Mouse (Mus musculus) thymus, postnatal 36 days (tissue): ENCODE results near the gene Clpp.
A peak's percentile ranks its signal among the peaks of the same experiment; 100 is the strongest.

Experiments used
- DNase-seq, 2 experiments: peaks; one replicate each; pipeline ENCODE4 v3.0.0; 2022; ENCODE audit warnings: mixed read lengths in 2 of 2

The Clpp gene

GRCm38 (mm10) chr17:56990115-56990746, at the start of gene Clpp:
TSS of gene Clpp (plus strand) at chr17:56990305.
- DNase-seq, result peak; percentile 93 to 97

DNA sequence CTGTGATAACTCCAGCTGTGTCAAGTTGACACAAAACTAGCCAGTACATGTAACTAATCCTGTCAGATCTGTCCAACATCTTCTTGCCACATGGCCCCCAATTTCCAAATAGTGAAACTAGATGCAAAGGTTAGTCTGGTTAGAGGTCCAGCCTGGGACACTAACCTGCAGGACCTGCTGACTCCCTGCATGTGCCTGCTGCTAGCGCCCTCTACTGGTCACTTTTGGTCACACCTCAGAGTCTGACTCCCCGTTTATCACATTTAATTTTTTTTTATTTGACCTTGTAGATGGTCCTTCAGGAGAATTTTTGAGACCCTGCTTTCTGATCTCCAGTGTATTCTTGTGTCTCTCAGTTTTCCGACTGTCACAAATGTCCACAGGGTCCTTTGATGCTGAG, 39.2 kb upstream of the Clpp start:
- peak; percentile 58 to 70 for DNase-seq

GRCm38 (mm10) chr17:56952639-56953038, 37.5 kb upstream of the Clpp start:
- DNase-seq, result no peak

- no peak for DNase-seq
Observed at GRCm38 (mm10) chr17:56954871-56955270, 35.2 kb upstream of the Clpp start.

- peak; percentile 13 to 35 for DNase-seq
Observed at GRCm38 (mm10) chr17:56957763-56958429, 32.2 kb upstream of the Clpp start.

GRCm38 (mm10) chr17:56958667-56959066, 31.4 kb upstream of the Clpp start:
- no peak for DNase-seq

DNA sequence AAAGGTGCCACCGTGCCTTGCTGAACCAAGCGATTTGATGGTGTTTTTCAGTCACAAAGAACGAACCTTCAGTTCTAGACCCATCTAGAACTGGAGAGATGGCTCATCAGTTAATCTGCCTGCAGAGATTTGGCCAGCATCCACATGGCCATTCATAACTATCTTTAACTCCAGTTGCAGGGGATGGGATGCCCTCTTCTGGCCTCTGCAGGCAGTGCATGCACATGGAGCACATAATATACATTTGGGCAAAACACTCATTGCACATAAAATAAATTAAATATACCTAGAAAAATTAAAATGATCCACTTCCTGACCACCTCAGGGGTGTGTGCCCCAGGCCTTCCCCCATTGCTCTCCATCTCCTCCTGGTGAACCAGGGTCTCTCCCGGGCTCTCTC, 28.2 kb upstream of the Clpp start:
- no peak for DNase-seq

GRCm38 (mm10) chr17:56962642-56963405, 27.3 kb upstream of the Clpp start:
- DNase-seq, result no peak

GRCm38 (mm10) chr17:56963646-56964045, 26.5 kb upstream of the Clpp start:
- DNase-seq, result no peak

GRCm38 (mm10) chr17:56969321-56969720, 20.8 kb upstream of the Clpp start:
- DNase-seq, result no peak

DNA sequence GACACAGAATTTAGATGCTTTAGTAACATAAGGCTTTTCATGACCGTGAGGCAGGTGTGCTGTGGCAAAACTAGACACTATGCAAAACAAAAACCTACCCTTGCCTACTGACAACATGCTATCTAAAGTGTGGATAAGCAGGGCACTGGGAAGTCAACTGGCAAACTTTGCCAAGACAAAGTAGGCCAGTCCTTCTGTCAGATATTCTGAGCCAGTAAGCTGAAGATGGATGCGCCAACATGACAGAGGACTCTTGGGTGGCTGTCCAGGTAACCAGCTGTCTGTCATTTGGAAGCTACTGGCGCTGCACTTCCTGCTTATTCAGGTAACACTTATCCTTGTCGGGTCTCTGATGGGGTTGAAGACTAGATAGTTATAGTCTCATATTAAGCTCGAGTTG, 20.0 kb upstream of the Clpp start:
- no peak for DNase-seq

DNA sequence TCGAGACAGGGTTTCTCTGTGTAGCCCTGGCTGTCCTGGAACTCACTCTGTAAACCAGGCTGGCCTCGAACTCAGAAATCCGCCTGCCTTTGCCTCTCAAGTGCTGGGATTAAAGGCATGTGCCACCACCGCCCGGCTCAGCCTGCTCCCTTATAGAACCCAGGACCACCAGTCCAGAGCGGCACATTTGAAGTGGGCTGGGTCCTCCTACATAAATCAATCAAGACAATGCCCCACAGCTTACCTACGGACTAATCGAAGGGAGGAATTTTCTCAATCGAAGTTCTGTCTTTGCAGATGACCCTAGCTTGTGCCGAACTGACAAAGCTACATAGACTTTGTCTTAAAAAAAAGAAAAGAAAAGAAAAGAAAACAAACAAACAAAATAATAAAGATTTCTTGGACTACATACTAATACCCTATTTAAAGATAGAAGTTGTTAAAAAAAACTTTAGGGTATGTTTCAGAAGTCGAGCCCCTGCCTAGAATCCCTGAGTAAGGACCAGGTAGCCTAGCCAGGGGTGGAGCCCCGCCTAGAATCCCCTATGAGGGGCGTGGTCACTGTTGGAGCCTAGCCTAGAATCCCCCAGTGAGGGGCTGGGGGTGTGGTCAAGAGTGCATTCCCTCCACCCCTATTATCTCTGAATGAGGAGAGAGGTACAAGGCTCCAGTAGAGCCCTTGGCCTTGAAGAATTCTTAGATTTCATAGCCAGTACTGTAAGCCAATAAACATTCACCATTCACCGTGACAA, 16.0 kb upstream of the Clpp start:
- no peak for DNase-seq

DNA sequence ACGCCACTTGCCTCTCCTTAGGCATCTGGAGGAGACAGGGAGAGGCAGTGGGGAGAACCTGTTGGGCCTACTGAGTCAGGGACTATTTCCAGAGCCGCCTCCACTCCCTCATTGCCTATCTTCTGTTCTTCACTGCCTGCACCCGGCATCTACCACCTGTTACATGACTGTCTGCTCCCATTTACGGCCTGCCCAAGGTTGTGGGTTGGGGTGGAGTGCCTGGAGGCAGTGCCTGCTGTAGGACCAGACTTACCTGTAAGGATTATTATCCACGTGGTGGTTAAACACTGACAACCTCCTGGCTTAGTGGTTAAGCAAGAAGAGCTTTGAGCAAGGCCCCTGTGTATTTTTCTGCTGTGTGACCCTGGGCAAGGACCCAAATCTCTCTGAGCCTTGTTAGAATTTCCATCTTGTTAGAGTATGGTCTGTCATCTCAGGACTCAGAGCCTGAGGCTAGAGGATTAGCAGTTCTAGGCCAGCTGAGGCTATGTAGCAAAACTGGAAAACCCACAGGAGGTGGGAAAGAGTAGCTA, 15.3 kb upstream of the Clpp start:
- DNase-seq, result no peak

DNA sequence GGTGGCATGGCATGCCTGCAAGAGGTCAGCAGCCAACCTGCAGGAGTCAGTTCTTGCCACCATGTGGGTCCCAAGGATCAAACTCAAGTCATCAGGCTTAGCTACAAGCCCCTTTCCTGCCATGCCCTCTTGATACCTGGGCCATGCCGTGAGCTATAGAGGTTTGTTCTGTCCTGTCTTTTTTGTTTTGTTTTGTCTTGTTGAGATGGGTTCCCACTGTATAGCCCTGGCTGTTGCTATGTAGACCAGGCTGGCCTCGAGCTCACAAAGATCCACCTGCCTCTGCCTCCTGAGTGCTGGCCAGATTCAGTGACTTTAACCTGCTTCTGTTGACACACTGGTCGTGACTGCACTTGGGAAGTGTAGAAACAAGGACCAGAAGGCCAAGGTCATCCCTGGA, 14.7 kb upstream of the Clpp start:
- DNase-seq, result no peak

DNA sequence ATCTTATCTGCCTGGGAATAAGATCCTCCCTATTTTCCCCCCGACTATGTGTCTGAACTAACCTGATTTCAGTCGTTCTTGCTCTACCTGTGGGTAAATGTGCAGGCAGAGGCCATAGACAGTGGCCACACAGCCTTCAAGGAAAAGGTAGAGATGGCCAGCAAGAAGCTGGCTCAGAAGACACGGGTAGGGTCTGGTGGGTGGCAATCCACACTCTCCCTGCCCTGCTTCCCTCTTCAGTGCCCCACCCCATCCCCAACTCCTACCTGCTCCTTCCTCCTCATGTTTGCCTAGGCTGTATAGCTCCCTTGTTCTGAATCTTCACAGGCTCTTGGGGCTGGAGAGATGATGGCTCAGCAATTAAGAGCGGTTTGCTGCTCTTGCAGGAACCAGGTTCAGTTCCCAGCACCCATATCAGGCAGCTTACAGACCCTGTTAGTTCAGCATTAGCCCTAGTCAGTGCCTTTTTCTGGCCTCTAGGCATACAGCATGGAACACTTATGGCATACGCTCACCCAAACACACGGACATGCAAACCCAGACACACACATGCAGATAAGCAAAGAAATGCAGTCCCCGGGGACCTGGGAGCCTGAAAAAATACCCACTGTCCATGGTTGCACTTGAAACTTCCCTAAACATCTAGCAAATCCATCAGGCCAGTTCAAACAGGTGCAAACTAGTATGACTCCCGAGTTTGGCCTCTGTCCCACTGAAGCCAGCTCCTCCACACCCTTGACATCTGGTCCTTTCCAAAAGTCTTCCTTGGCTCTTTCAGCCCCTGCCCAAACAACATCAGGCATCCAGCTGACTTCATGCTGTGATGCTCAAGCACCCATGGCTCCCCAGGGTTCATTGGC, 13.3 kb upstream of the Clpp start:
- no peak for DNase-seq

DNA sequence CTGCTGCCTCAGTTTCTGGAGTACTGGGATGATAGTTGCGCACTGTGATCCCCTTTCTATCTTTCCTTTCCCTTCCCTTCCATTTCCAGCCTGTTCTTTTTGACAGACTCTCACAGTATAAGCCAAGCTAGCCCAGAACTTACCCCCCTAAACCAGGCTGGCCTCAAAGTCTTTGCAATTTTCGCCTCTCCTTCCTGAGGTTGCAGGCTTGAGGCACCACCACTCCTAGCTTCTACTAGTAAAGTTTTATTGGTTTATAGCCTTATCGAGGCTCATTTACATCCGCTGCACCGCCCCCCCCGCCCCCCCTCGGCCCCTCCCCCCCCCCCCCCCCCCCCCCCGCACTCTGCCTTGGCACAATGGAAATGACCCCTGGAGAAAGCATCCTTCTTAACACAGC, 10.6 kb upstream of the Clpp start:
- no peak for DNase-seq

DNA sequence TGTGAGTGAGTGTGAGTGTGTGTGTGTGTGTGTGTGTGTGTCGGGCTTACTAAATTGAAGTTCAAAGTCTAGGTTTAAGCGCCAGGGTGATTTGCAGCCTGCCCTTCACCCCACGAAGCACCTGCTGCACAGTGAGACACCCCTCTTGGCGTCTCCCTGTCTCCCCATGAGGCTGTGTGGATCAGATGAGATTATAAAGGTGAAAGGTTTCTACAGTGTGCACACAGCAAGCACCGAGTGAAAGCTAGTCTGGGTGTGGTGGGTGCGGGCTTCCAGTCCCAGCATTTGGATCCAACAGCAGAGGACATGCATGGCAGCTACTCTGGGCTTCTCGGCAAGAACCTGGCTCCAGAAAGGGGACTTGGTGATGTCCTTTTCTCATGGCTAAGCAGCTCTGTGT, 9.1 kb upstream of the Clpp start:
- no peak for DNase-seq

GRCm38 (mm10) chr17:56982013-56982412, 8.1 kb upstream of the Clpp start, which contains the start of gene Acer1:
TSS of gene Acer1 (minus strand) at chr17:56982126.
- no peak for DNase-seq

DNA sequence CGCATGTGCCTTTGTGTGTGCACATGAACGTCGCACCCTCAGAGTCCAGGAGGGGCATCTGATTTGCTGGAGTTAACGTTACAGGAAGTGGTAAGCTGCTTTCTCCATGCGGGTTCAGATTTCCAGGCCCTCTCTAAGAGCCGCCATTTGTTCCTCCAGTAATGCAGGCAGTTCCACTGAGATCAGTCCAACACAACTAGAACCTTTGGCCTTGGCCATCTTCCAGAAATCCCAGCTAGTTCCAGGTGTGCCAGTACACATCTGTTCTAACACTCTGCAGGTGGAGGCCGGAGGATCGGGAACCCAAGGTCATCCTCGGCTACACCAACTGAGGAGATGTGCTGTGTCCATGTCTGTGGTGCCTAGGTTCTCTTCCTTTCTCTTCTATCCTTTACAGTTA, 5.2 kb upstream of the Clpp start:
- no peak for DNase-seq

- DNase-seq, result no peak
Observed at GRCm38 (mm10) chr17:56985656-56986055, 4.4 kb upstream of the Clpp start.

DNA sequence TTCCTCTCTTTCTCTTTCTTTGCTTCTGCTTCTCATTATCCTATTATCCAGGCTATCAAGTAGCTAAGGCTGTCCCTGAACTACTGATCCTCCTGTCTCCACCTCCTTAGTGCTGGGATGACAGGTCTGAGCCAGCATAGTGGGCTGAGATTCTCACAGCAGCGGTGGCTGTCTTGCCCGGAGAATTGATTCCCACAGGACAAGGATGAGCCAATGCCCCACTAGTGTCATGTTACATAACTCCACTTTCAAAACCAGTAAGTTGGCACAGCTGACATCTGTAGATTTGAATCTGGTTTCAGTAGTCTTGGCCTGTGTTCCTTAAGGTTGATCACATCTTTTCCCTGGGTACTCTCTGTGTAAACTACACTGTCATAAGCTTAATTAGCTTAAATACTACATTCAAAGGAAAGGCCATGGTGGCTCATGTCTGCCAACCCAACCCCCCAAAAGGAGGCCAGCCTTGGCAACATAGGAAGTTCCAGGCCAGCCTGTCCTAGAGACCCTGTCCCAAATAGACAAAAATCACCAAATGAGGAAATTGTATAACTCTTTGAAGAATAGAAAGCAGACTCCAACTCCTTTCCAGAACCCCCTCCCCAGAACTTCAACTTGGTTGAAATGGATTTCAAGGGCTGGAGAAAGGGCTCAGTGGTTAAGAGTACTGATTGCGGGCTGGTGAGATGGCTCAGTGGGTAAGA, 3.9 kb upstream of the Clpp start:
- no peak for DNase-seq
